Mouse (Mus musculus): ENCODE data around the gene Kif17.

DNA sequence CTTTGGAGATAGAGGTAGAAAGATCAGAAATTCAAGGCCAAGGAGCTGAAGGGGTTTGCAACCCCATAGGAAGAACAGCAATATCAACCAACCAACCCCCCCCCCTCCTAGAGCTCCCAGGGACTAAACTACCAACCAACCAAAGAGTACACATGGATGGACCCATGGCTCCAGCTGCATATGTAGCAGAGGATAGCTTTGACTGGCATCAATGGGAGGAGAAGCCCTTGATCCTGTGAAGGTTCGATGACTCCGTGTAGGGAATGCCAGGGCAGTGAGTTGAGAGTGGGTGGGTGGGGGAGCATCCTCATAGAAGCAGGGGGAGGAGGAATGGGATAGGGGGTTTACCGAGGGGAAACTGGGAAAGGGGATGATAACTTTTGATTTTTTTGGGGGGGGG is 74.2 kb downstream of the Kif17 start:
- TF ChIP-seq CTCF (IDR thresholded peaks at IDR 0.05 in 2 of 3, conservative IDR thresholded peaks at IDR 0.05 in 1 of 3; ENCODE audit: control insufficient read depth in 1 of 3, insufficient read depth in 1 of 3, low read depth in 2 of 3, low read length in 3 of 3, poor library complexity in 1 of 3, severe bottlenecking in 1 of 3), result no peak
- no peak for TF ChIP-seq ZKSCAN1 (IDR thresholded peaks at IDR 0.05; ENCODE audit: low read depth, low read length)
- no peak for TF ChIP-seq POLR2A (IDR thresholded peaks at IDR 0.05; ENCODE audit: control insufficient read depth in 1 of 2, insufficient read depth in 1 of 2, low read depth in 1 of 2, low read length in 2 of 2, poor library complexity in 1 of 2)
- TF ChIP-seq SIN3A (IDR thresholded peaks at IDR 0.05; ENCODE audit: low read length), result no peak
- no peak for TF ChIP-seq EP300 (IDR thresholded peaks at IDR 0.05; ENCODE audit: low read depth in 1 of 2, low read length in 2 of 2)
- no peak for TF ChIP-seq GATA1 (IDR thresholded peaks at IDR 0.05; ENCODE audit: low read depth, low read length)
- no peak for TF ChIP-seq USF1 (IDR thresholded peaks at IDR 0.05; ENCODE audit: low read depth, low read length)
- no peak for TF ChIP-seq TCF12 (IDR thresholded peaks at IDR 0.05; ENCODE audit: low read depth, low read length)
- no peak for TF ChIP-seq SMC3 (IDR thresholded peaks at IDR 0.05; ENCODE audit: low read depth, low read length)
- no peak for TF ChIP-seq ELF1 (IDR thresholded peaks at IDR 0.05; ENCODE audit: low read depth, low read length)
- no peak for TF ChIP-seq TAL1 (IDR thresholded peaks at IDR 0.05; ENCODE audit: low read length)
- no peak for TF ChIP-seq HCFC1 (IDR thresholded peaks at IDR 0.05; ENCODE audit: low read depth, low read length)
- TF ChIP-seq UBTF (IDR thresholded peaks at IDR 0.05; ENCODE audit: borderline replicate concordance, insufficient read depth, low read depth, low read length), result no peak
- TF ChIP-seq CHD1 (IDR thresholded peaks at IDR 0.05; ENCODE audit: low read depth, low read length), result no peak

Measured in MEL (cell line).